Mouse (Mus musculus) left cerebral cortex, postnatal 25 days (tissue): ENCODE data around the gene Ocln. TPM values are rescaled to one million over a fixed set of nuclear protein-coding genes. Genes with fewer than 3 reads are reported as not detected.
"Not testable (repeated sequence)": the region's sequence is repeated elsewhere in the genome, so short reads cannot be mapped to it uniquely, and the experiment has no call there.

ENCODE experiments used
- DNase-seq, 2 experiments: peaks; one replicate each; pipeline ENCODE4 v3.0.0; 2022; ENCODE audit warnings: low spot score in 2 of 2, mixed read lengths in 1 of 2
- intact Hi-C: fragments of 180-260 bp; cut with DNase I; formaldehyde crosslinking; loops from one replicate; pipeline ENCODE4 v1.15.1; 2025
- total RNA-seq, 2 experiments: library from RNA; stranded (reverse); gene quantifications; 2 replicates each; pipeline ENCODE4 v1.2.3; 2021

The Ocln gene
- total RNA-seq, 2 experiments from 2014 or later, result 9.2 to 10.6 TPM

- no peak for DNase-seq
These were observed 57.2 kb downstream of the Ocln start for GRCm38 (mm10) chr13:100495337-100495736.

GRCm38 (mm10) chr13:100494370-100494769 is 58.1 kb downstream of the Ocln start:
- intact Hi-C loops, result not testable (repeated sequence)

More at GRCm38 (mm10) chr13:100495337-100495736, 57.2 kb downstream of the Ocln start:
- intact Hi-C loops, result no loop called here

GRCm38 (mm10) chr13:100493313-100493712 is 59.2 kb downstream of the Ocln start:
- DNase-seq, result no peak
- intact Hi-C loops, result no loop called here

More at GRCm38 (mm10) chr13:100494370-100494769, 58.1 kb downstream of the Ocln start:
- not testable (repeated sequence) for DNase-seq

GRCm38 (mm10) chr13:100492061-100492787 is 60.3 kb downstream of the Ocln start, which contains the start of gene Gtf2h2:
TSS of gene Gtf2h2 (minus strand) at chr13:100492579.
- peak; percentile 83 for DNase-seq
- intact Hi-C loops, result loop anchor here (1.0 kb wide), 1 partner anchor 124 kb away; the partner anchor contains the start of gene Marveld2

- intact Hi-C loops, result loop anchor here (1.0 kb wide), 1 partner anchor 125 kb away; the partner anchor contains the start of gene Marveld2
- no peak for DNase-seq
These were observed 60.9 kb downstream of the Ocln start for GRCm38 (mm10) chr13:100491623-100492022.

- peak in 1 of 2 experiments; percentile 17 for DNase-seq
These were observed 62.1 kb downstream of the Ocln start for GRCm38 (mm10) chr13:100490424-100490823.

GRCm38 (mm10) chr13:100483610-100484009 is 68.9 kb downstream of the Ocln start:
- DNase-seq, result no peak
- intact Hi-C loops, result no loop called here

More at GRCm38 (mm10) chr13:100490424-100490823, 62.1 kb downstream of the Ocln start:
- intact Hi-C loops, result no loop called here

- DNase-seq, result no peak
- intact Hi-C loops, result no loop called here
These were observed 88.8 kb downstream of the Ocln start for GRCm38 (mm10) chr13:100463527-100464222.

GRCm38 (mm10) chr13:100461336-100461735 is 91.2 kb downstream of the Ocln start:
- intact Hi-C loops, result no loop called here
- no peak for DNase-seq

- DNase-seq, intact Hi-C loops: not testable (repeated sequence)
These were observed 99.9 kb downstream of the Ocln start, which contains the start of gene Naip1 for GRCm38 (mm10) chr13:100452415-100453127. TSS of gene Naip1 (minus strand) at chr13:100452869.

GRCm38 (mm10) chr13:100449495-100449894 is 103.0 kb downstream of the Ocln start:
- intact Hi-C loops, result loop anchor here (10.0 kb wide), 1 partner anchor 265 kb away; no protein-coding TSS in a partner anchor
- no peak for DNase-seq

Other genes with a start within 250 kb of the Ocln start
- under 1 TPM; 0.09 to 0.11 TPM for gene Naip6, start 235.0 kb downstream of the Ocln start, total RNA-seq
- gene Naip1, start 99.8 kb downstream of the Ocln start, total RNA-seq, result under 1 TPM; 0.16 TPM
- gene Gtf2h2, start 60.1 kb downstream of the Ocln start, total RNA-seq, result 10 to 100 TPM; 28.6 to 34.8 TPM
- 1 to 10 TPM; 1.2 to 1.8 TPM for gene Marveld2, start 64.3 kb upstream of the Ocln start, total RNA-seq
- gene Ak6, start 98.3 kb upstream of the Ocln start, total RNA-seq, result 10 to 100 TPM; 88.7 to 89.7 TPM
- 10 to 100 TPM; 14.2 to 15.5 TPM for gene Rad17, start 98.3 kb upstream of the Ocln start, total RNA-seq
- gene Taf9, start 98.9 kb upstream of the Ocln start, total RNA-seq, result 10 to 100 TPM; 27.4 to 30.9 TPM
- under 1 TPM in 1 of 2 experiments, not detected in 1; 0.23 TPM for gene Ccdc125, start 117.0 kb upstream of the Ocln start, total RNA-seq
- 10 to 100 TPM; 35.3 to 39.3 TPM for gene Cdk7, start 178.2 kb upstream of the Ocln start, total RNA-seq
- gene Mrps36, start 191.9 kb upstream of the Ocln start, total RNA-seq, result 10 to 100 TPM; 56.5 to 61.3 TPM
- under 1 TPM; 0.53 to 0.57 TPM for gene Cenph, start 223.2 kb upstream of the Ocln start, total RNA-seq
- 1 to 10 TPM; 1.7 to 1.8 TPM for gene Ccnb1, start 233.9 kb upstream of the Ocln start, total RNA-seq